Mouse (Mus musculus): ENCODE results near the gene Srrm1. TPM values are rescaled to one million over a fixed set of nuclear protein-coding genes. Genes with fewer than 3 reads are reported as not detected.

Gene Srrm1
- polyA plus RNA-seq, 1 experiment from 2014 or later, result 207 TPM

Other genes with a start within 250 kb of the Srrm1 start
- 4.4 and 4.6 TPM in 2 replicates for gene Runx3, start 232.7 kb downstream of the Srrm1 start, polyA plus RNA-seq (2015; fragmentation: Nextera tagmentation; extraction: Ambion mirVana)
- 117 and 133 TPM in 2 replicates for gene Clic4, start 80.5 kb downstream of the Srrm1 start, polyA plus RNA-seq (2015; fragmentation: Nextera tagmentation; extraction: Ambion mirVana)
- 11.0 and 11.7 TPM in 2 replicates for gene Ncmap, start 44.9 kb upstream of the Srrm1 start, polyA plus RNA-seq (2015; fragmentation: Nextera tagmentation; extraction: Ambion mirVana)
- 16.6 and 16.8 TPM in 2 replicates for gene Rcan3, start 80.5 kb upstream of the Srrm1 start, polyA plus RNA-seq (2015; fragmentation: Nextera tagmentation; extraction: Ambion mirVana)
- 0.12 and 0.31 TPM in 2 replicates for gene Stpg1, start 141.5 kb upstream of the Srrm1 start, polyA plus RNA-seq (2015; fragmentation: Nextera tagmentation; extraction: Ambion mirVana)
- gene Nipal3, start 141.7 kb upstream of the Srrm1 start, polyA plus RNA-seq (2015; fragmentation: Nextera tagmentation; extraction: Ambion mirVana), result 2.3 and 2.4 TPM in 2 replicates
- 56.8 and 59.4 TPM in 2 replicates for gene Grhl3, start 220.3 kb upstream of the Srrm1 start, polyA plus RNA-seq (2015; fragmentation: Nextera tagmentation; extraction: Ambion mirVana)

All from limb, embryonic 15.5 days (tissue).